Mouse (Mus musculus): ENCODE results near the gene Mier1.

Mier1 gene

DNA sequence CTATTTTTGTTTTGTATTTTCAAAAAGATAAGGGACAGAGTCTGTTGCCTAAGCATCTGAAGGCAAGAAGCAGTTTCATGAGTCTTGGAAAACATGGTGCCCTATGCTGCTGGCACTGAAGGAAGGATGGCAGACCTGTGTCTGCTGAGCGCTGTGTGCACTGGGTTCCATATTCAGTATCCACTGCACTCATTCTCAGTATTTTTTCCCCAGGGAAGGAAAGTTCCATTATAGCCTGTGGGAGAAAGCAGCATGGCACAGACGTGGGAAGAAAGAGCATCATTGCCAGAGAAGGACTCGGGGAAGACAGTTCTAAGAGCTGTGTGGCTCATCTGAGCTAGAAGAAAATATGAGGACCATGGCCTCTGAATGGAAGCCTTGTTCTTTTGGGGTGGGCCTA lies 57.1 kb downstream of the Mier1 start:
- DNase-seq = no peak

DNA sequence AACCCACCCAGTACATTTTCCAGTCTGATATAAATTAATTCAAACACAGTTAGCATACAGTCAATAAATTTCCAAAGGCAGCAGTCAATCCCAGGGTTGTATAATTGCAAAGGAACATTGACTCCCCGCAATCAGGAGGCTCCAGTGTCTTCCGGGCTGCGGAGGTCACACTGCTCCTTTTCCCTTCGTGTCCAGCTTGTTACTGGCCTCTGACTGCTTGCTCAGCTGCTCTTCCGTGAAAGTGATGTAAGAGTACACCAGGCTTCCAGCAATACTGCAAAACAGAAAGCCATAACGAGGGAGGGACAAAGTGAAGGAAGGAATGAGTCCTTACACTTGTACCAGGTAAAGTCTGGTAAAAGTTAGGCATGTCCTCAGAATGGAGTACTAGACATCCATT lies 59.3 kb downstream of the Mier1 start:
- no peak for DNase-seq

DNA sequence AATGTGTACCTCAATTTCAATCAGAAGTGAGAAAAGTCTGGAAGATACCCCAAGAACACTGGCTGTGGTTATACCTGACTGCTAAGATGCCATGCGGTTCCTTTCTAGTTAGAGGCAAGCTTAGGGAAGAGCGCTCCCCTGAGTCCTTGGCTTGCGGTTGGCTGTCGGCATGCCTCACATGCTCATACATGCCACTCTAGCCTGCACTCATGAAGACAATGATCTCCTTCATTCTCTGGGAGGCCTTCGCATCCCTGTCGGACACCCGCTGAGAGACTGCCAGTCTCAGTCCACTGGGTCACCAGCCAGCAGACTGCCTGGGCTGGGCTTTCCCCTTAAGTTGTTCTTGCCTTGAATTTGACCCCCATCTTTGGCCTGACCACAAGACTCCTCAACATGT lies 59.8 kb downstream of the Mier1 start:
- DNase-seq = peak; percentile 15 to 32

DNA sequence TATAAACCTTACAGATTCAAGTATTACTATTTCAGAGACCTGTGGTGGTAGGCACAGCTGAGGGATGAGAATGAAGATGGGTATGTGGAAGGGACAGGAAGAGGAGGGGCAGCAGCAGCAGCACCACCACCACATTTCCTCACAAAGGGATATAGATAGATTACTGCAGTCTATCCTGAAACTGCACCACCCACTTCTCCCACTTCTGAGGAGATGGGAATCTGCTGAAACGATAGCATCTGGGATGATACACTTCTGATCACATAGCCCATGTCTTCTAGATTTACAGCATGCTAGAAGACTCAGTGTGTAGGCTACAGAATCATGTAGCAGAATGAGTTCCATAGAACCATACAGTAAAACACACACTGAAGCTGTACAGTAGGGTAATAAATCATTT lies 63.5 kb downstream of the Mier1 start:
- no peak for DNase-seq

DNA sequence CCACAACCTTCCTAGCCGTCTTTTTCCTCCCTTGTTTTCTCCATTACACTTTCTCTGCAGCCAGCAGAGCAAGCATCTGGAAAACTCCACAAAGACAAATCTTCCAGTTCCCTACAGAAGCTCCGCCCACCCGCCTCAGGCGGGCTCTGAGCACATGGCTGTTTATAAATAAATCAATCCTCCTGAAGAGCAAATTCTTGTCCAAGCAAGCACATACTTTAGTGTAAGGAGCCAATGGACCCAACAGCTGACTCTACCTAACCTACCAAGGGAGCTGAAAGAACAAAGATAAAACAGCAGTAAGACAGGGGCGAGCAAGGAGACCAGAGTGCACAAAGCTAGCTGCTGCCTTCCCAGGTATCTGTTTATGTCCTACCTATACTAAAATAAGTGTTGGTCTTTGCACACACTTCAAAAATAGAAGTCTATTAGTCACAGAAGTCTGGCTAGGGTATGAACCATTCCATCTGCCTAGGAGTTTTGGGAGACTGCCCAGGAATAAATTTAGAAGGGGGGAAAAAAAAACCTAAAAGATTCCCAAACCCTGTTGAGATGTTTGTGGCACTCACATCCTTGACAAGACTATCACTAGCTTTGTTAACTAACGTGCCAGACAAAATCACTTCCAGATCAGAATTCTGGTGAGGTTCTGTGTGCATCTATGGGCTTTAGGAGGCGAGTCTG lies 64.6 kb downstream of the Mier1 start:
- no peak for DNase-seq

DNA sequence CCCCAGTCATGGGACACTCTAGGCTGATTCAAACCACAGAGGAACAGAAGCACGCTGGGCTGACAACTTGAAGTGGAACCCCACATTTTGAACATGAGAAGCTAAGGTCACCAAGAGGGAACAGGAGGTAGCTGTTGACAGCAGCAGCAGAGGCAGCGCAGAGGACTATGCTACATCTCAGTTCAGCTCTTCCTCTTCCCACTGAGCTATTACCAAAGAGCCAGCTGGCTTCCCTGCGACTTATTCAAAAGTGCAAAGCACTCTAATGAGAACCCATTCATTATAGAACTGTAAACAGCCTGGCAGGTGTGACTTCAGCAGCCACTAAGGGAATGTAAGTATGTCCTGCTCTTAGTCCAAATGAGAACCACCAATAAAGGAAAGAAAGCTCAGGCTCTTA lies 65.4 kb downstream of the Mier1 start:
- no peak for DNase-seq

DNA sequence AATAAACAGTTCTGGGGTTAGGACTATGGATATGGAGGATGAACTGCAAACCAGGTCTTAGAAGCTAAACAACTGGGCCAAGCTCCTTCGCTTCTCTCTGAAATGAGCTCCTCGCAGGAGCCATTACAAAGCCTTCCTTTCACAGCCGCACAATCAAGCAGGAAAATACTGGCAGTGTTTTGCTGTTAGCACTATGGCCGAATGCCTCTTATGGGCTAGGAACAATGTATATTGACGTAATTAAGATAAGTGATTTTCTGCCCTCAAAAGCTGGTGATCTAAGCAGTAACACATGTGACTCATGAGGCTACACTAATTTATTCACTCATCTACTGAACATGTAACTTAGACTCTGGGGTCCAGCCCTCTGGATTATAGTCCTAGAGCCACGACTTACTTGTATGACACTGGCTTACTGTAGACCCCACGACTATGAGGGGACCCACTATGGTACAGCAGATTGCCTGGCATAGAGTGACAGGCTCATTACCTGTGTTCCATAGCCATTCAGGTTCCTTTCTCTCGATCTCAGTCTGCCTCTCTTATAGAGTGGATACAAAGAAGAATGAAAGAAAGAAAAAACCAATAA lies 66.2 kb downstream of the Mier1 start:
- DNase-seq = no peak

DNA sequence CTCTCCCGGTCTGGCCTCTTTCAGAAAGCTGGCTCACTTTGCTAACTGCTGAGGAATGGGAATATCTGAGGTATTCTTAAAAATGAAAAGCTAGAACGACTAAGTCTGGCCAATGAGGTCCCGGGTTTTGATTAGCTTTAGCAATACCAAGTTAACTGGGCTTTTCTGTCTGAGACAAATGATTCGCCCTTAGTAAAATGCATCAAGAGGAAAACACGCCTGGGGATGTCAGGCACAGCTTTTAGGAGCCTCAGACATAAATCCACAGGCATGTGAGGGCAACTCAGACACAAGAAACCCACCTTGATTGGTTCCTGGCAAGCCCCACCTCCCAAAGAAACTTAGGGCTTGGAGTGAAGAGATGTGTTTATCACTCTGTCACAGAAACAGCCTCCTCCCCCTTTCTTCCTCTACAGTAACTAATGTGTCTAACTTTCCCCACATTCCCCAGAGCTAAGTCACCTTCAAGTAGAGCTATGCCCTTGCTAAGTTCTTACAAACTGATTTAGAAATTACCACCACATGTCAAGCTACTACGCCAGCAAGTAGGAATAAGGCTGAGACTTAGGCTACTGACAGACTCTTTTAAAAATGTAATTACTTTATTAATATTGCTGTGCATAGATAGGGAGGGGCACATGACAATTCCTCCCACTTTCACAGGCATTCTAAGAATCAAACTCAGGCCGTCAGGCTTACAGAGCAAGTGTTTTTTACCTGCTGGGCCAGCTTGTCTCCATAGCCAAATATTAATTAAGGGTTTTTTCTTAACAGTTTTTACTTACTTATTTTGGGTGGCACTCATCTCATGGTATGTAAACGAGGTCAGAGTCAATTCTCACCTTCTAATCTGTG lies 74.8 kb downstream of the Mier1 start:
- no peak for DNase-seq

DNA sequence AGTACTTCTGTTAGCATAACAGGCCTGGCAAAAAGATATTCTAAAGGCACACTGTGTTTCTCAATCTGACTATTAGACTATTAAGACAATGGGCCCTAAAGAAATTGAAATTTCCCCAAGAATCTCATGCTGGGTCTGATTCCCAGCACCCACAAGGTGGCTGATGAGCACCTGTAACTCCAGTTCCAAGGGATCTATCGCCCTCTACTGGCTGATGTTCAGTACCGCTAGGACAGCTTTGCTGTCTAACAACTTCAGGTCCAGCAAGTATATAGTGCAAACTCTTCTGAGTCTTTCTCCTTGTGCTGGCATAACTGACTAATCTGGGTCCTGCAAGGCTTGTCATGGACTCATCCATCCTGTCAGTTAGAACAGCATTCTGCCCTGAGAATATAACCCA lies 78.2 kb downstream of the Mier1 start:
- no peak for DNase-seq

DNA sequence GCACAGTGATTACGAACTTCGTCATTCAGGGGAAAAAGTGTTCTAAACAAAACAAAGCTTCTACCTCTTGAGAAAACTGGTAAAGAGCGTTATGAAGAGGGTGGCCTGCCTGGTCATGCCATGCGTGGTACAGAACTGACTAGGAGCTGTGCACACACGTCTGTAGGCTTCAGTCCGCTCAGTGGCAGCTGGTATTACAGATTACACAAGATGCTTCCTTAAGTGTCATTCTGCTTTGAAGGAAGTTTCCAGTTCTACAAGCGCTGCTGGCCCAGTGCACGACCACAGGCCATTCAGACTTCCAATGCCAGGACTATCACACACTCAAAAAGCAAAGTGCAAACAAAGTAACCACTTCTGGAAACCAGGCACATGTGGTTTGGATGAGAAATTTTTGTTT lies 83.2 kb downstream of the Mier1 start:
- no peak for DNase-seq

DNA sequence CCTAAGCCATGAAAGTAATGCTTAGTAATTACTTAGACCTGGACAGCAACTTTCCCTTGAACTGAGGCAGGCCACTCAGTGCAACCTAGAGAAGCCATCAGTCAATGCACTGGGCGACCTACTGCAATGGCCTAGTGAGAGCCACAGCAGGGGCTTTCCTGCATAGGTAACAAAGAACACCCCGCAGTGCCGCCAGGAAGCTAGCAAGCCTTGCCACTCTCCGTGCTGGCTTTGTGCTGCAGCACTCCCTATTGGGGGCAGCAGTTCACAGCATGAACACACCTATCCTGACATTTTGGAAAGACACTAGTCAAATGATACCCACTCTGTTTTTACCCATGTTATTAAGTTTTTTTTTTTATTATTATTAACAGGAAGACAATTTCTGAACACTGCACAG lies 84.9 kb downstream of the Mier1 start:
- peak; percentile 35 to 57 for DNase-seq

DNA sequence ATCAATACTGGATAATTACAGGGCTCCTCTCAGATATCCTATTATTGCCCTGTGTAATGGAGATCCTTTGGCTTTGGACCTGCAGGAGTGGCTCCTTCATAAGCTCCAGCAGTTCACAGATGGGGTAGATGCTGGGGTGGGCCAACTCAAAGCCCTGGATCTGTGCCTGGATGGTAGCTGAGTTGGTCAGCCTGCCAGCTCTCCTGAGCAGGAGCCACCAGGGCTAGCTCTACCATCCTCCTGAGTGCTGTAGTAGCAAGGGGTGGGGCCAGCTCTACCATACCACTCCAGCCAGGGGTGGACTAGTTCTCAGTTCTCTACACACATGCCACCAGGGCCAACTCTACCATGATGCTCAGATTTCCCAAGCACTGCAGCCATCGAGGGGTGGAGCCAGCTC lies 85.9 kb downstream of the Mier1 start:
- no peak for DNase-seq

DNA sequence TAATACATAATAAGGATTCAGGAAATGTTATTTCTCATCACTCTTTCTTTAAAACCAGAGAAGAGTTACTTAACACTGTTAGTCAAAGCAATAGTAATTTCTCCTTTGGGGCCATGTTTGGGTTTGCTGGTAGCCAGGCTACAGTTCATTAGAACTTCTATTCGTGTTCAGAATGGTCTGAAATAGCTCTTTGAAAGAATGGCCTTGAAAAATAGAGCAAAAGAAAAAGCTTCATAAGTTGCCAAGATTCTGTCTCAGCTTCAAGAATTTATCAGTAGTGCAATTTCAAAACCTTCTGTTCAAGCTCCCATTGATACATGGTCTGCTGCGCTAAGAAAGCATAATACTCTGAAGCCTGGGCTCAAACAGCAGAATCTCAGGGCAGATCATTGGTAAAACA lies 89.5 kb downstream of the Mier1 start:
- DNase-seq = no peak

DNA sequence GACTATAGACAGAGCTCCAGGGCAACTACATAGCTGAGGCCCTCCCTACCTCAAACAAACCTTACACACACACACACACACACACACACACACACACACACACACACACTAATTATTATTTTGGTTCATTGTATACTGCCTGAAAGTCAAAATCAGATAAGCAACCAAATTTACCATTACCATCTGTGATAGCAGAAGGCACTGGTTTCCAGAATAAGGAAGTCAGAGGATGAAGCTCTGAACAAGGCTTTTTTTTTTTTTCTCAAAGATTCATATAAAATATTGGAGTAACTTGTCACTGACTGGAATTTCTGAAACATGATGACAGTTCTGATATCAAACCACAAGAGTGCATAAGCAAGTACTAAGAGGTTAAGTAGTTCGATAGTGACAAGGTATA lies 94.4 kb downstream of the Mier1 start:
- no peak for DNase-seq

DNA sequence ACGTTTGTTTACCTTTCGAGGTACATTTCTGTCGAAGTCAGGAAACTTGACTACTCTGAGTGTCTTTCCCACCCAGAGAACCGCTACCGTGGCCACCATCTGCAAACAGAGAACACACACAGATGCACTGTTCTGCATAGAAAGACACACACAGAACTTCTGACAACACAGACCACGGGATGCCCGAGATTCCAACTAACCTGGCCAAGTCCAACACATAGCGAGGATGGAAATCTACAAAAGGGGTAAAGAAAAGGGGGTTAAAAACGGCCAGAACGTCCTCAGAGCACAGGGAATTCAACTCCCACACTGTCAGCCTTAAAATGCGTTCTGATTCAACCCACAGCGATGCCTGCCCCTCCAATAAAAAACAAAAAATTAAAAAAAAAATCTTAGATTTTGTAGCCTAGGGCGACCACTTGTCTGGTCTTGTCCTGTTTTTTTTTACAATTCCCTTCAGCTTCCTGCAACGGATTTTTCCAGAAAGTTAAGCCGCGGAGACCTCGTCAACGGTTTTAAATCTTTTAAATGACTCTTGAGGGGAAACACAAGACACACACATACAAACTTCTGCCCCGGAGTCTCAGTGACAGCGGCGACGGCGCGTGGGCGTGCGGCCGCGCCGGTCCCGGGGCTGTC lies 99.8 kb downstream of the Mier1 start:
- DNase-seq = peak; percentile 35

DNA sequence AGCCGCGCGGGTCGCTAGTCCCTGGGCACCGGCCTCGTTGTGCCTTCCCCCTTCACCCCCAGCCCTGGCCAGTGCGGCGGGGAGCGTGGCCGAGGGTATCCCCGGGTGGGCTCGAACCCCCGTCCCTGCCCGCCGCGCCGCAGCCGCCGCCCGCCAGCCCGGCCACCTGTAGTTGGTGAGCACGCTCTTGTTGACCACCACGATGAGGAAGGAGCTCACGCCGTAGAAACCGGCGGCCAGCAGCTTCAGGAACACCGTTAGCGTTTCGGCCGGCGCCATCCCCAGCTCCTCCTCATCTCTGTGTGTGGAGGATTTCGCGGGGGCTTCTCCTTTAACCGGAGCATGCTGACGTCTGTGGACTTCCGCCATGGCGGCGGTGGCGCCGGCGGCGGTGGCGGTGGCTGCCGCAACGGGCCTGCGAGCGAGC lies 100.3 kb downstream of the Mier1 start:
- DNase-seq = peak; percentile 80 to 83

All from thymus, postnatal 36 days (tissue).